ENCODE assay signal across 21 mouse cellular contexts in the genomic region with DNA sequence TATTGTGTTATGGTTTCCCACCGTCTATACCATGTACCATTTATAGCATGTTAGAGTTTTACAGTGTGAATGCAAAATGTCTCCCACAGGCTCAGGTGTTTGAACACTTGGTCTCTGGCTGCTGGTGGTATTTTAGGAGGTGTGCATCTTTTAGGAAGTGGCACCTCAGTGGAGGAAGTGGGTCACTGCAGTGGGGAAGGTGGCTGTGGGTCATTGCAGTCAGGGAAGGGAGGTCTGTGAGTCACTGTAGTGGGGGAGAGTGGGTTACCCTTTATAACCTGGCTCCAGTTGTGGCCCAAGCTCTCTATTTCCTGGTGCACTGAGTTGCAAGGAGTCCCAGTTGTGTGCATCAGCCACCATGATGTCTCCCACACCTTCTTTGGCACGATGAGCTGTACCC. TPM values are rescaled to one million over a fixed set of nuclear protein-coding genes. Genes with fewer than 3 reads are reported as not detected.
DNase-seq lines count a peak whose midpoint lies in the region; ATAC-seq lines count a peak whose summit lies in the region.
"Had no signal": no experiment of that assay in that cellular context is flagged by ENCODE, and none has a peak within 500 bp of the region (broad histone marks: within the 10 kb centered on the region; RNA-seq: fewer than 3 reads in every experiment).

No protein-coding gene starts in this region.

- peaks cover 4% of the 10 kb centered on the region for H3K36me3 ChIP-seq in megakaryocyte, embryonic 14.5 days (replicated peaks; ENCODE audit: low read length)
- no peaks in the 10 kb centered on the region for H3K36me3 ChIP-seq in splenic B cell, adult 2 months (ENCODE audit: control insufficient read depth, insufficient read depth, low read length, poor library complexity, severe bottlenecking)
- H3K36me3 ChIP-seq: embryonic facial prominence, embryonic 12.5 days; embryonic facial prominence, embryonic 15.5 days; hindbrain, embryonic 12.5 days; hindbrain, embryonic 15.5 days; intestine, embryonic 15.5 days had no signal

- peaks cover 10% of the 10 kb centered on the region for H3K9me3 ChIP-seq in megakaryocyte, embryonic 14.5 days
- H3K9me3 ChIP-seq: embryonic facial prominence, embryonic 12.5 days; embryonic facial prominence, embryonic 15.5 days; hindbrain, embryonic 12.5 days; hindbrain, embryonic 15.5 days; intestine, embryonic 15.5 days had no signal

- peak; percentile 10 for DNase-seq in A20 (ENCODE audit: low read depth, low spot score)
- peak; percentile 16 for DNase-seq in R1 (ENCODE audit: low read depth, low spot score)
- peak; percentile 38 for DNase-seq in splenic B cell, adult 2 months (ENCODE audit: low read depth, low spot score)
- no peak for DNase-seq in left cerebral cortex, postnatal 36 days (ENCODE audit: low spot score in 2 of 2)
- no peak for DNase-seq in gastrocnemius, postnatal 25 days
- DNase-seq: adrenal gland, postnatal 14 days; cerebellum, adult 11 months; cerebellum, adult 2 months; cerebellum, adult 9-11 months; cerebellum, postnatal 25 days; forebrain, postnatal 0 days; gastrocnemius, postnatal 10 days; heart, adult 2 months had no signal

- intact Hi-C loops in left cerebral cortex, postnatal 36 days (cut with DNase I) = no loop called here

- peak overlapping the region; percentile 5 for H3K4me3 ChIP-seq in megakaryocyte, embryonic 14.5 days (replicated peaks)
- H3K4me3 ChIP-seq: embryonic facial prominence, embryonic 12.5 days; embryonic facial prominence, embryonic 15.5 days; heart, adult 2 months; hindbrain, embryonic 12.5 days; hindbrain, embryonic 15.5 days; intestine, embryonic 15.5 days had no signal

- H3K4me1 ChIP-seq in megakaryocyte, embryonic 14.5 days = peaks cover 17% of the 10 kb centered on the region
- H3K4me1 ChIP-seq: hindbrain, embryonic 15.5 days had no signal

- peaks cover 3% of the 10 kb centered on the region for H3K27me3 ChIP-seq in megakaryocyte, embryonic 14.5 days (replicated peaks)
- no peaks in the 10 kb centered on the region for H3K27me3 ChIP-seq in splenic B cell, adult 2 months (ENCODE audit: control insufficient read depth, insufficient read depth, low read length, poor library complexity, severe bottlenecking)
- H3K27me3 ChIP-seq: embryonic facial prominence, embryonic 12.5 days; embryonic facial prominence, embryonic 15.5 days; hindbrain, embryonic 12.5 days; hindbrain, embryonic 15.5 days; intestine, embryonic 15.5 days had no signal

- ATAC-seq in inflammation-experienced regulatory T-cells, adult 6 months = no peak
- ATAC-seq: forebrain, embryonic 14.5 days; forebrain, postnatal 0 days; intestine, embryonic 15.5 days had no signal

RNA-seq across cellular contexts. Expression of gene Stt3b, which starts 48.2 kb away (rescaled TPM):
- 14.7 and 37.2 TPM in 2 replicates for polyA plus RNA-seq in megakaryocyte, embryonic 14.5 days (2012; ENCODE audit: insufficient read depth, low replicate concordance)
- polyA plus RNA-seq in inflammation-experienced regulatory T-cells, adult 6 months (2017; shearing (Covaris generic)) = 10 to 100 TPM; 16.6 to 25.0 (median 22.4) TPM
- 10 to 100 TPM; 84.8 to 87.6 TPM for total RNA-seq in left cerebral cortex, postnatal 36 days (2021)
- 10 to 100 TPM; 67.5 to 69.2 TPM for total RNA-seq in gastrocnemius, postnatal 25 days (2021)

Comparison
In these comparisons a context has a peak if more than half of its experiments do, and no peak if none do; other contexts are left out.
1. DNase-seq: peak in A20 (single experiment), R1 (single experiment) and splenic B cell, adult 2 months (single experiment); none in left cerebral cortex, postnatal 36 days (0 of 2) and gastrocnemius, postnatal 25 days (single experiment).